Mouse (Mus musculus) stomach, postnatal 0 days (tissue): ENCODE results near the gene Ephb3.

Experiments
- CTCF ChIP-seq: IDR thresholded peaks from 2 replicates; pipeline ENCODE4 v1.5.1; 2016; ENCODE audit warnings: antibody characterized with exemption, low read depth, mild to moderate bottlenecking, moderate library complexity
- EP300 ChIP-seq: optimal IDR thresholded peaks from 2 replicates; pipeline ENCODE3; 2016; ENCODE audit warnings: antibody characterized with exemption

DNA sequence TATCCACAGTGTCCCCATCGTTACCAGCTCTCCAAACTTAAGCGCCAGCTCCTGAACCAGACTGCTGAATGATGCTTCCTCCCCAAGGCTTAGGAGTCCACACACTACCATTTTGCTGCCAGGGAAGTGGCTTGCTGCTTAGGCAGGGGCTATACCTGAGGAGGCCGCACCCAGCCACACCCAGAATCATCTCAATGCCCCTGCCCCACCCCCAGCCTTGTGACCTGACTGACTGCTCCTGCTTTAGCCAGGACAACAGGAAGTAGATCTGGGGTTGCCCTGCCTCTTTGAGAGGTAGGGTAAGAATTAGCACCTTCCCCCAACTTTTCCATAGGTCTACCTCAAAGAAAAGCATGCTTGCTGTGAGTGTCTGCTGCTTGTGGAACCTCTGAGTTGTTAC, 4.7 kb downstream of the Ephb3 start:
- no peak for TF ChIP-seq CTCF
- TF ChIP-seq EP300: no peak
